Mouse (Mus musculus) limb, embryonic 14.5 days (tissue): Measurements from ENCODE around the gene Sema5a. TPM values are rescaled to one million over a fixed set of nuclear protein-coding genes. Genes with fewer than 3 reads are reported as not detected.

Source experiments
- ATAC-seq: fragments of 200-750 bp; cut with Nextera tagmentation; 2 replicates; pipeline ENCODE4 v1.8.0; 2017; ENCODE audit warnings: low read depth, moderate number of reproducible peaks, moderate TSS enrichment; ENCODE audit not compliant: low FRiP score
- DNase-seq: peaks from one replicate; pipeline ENCODE4 v3.0.0-alpha.2; 2015; ENCODE audit warnings: low spot score
- H3K27ac ChIP-seq: fragments of 300-500 bp; sonication (generic); replicated peaks from 2 replicates; pipeline ENCODE4 v1.5.1; 2014; ENCODE audit warnings: low read depth, mild to moderate bottlenecking, low read length, moderate library complexity, mixed read lengths
- H3K27me3 ChIP-seq: fragments of 300-500 bp; sonication (generic); 2 replicates; pipeline ENCODE4 v1.6.1; 2014; ENCODE audit warnings: low read length, mixed read lengths; ENCODE audit not compliant: control insufficient read depth, insufficient read depth
- H3K36me3 ChIP-seq: fragments of 300-500 bp; sonication (generic); 2 replicates; pipeline ENCODE4 v1.6.1; 2014; ENCODE audit warnings: mild to moderate bottlenecking, low read length, moderate library complexity, mixed read lengths; ENCODE audit not compliant: control insufficient read depth, insufficient read depth
- H3K4me1 ChIP-seq: fragments of 300-500 bp; sonication (generic); 2 replicates; pipeline ENCODE4 v1.6.1; 2014; ENCODE audit warnings: antibody characterized with exemption, low read length, mixed read lengths; ENCODE audit not compliant: control insufficient read depth, insufficient read depth
- H3K4me2 ChIP-seq: fragments of 300-500 bp; sonication (generic); replicated peaks from 2 replicates; pipeline ENCODE4 v1.6.1; 2014; ENCODE audit warnings: low read depth, mild to moderate bottlenecking, low read length, moderate library complexity; ENCODE audit not compliant: severe bottlenecking
- H3K4me3 ChIP-seq: fragments of 300-500 bp; sonication (generic); replicated peaks from 2 replicates; pipeline ENCODE4 v1.5.1; 2014; ENCODE audit warnings: low read length
- H3K9ac ChIP-seq: fragments of 300-500 bp; sonication (generic); 2 replicates; pipeline ENCODE4 v1.6.1; 2014; ENCODE audit warnings: mild to moderate bottlenecking, low read depth, low read length, moderate library complexity; ENCODE audit not compliant: severe bottlenecking
- H3K9me3 ChIP-seq: fragments of 300-500 bp; sonication (generic); 2 replicates; pipeline ENCODE4 v1.6.1; 2016; ENCODE audit warnings: low read length; ENCODE audit not compliant: control insufficient read depth
- POLR2A ChIP-seq: fragments of 200-500 bp; IDR thresholded peaks from 2 replicates; pipeline ENCODE4 v1.8.0; 2012; ENCODE audit warnings: inconsistent platforms, mild to moderate bottlenecking, moderate library complexity, borderline replicate concordance; ENCODE audit not compliant: insufficient read depth, insufficient read length; ENCODE audit errors: extremely low read depth
- WGBS: fragments of 180-500 bp; shearing (Covaris S2); extraction: QIAGEN DNeasy Blood & Tissue Kit; methylation state at CpG from one replicate; pipeline ENCODE4 v1.1.7; 2014; 5-methylcytosine and 5-hydroxymethylcytosine counted together
- polyA plus RNA-seq, 2 experiments: library from polyadenylated mRNA; depleted of rRNA in 1 of 2; stranded (reverse) in 1 of 2; unstranded in 1 of 2; fragments of >200 nt; fragmentation: Nextera tagmentation in 1 of 2; extraction: Ambion mirVana in 1 of 2; gene quantifications; 2 replicates each; pipeline versions ENCODE4 v1.2.1 to v1.2.3; 2012 to 2014

The Sema5a gene
- polyA plus RNA-seq, 2 experiments: 33.0 to 36.6 TPM

DNA sequence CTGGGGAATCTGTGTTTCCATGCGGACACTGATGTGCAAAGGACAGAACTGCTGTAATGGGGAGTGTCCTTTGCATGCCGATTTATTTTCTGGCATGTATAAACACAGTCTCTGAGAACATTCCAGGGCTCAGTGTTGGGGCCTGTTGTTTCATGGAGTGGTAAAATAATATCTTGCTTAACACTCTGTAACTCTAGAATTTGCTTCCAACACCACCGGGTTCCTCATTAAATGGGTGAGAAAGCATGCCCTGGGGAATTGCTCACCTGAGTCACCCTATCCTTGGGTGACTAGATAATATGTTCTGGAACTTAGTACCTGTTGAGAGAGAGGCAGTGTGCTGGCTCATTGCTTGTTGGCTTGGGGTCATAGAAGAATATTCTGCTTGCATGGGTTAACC is 135.7 kb downstream of the Sema5a start:
- Histone ChIP-seq H3K9ac (no peak overlapping the region), H3K9me3 (no peaks in the 10 kb centered on the region), H3K4me3 (no peak overlapping the region), H3K4me1 (no peaks in the 10 kb centered on the region), H3K27ac (no peak overlapping the region), H3K4me2 (no peak overlapping the region), H3K27me3 (no peaks in the 10 kb centered on the region), H3K36me3 (no peaks in the 10 kb centered on the region)
- WGBS: 56% methylated on average over 3 of the region's 3 CpGs
- no peak for ATAC-seq
- no peak for TF ChIP-seq POLR2A
- DNase-seq: no peak

DNA sequence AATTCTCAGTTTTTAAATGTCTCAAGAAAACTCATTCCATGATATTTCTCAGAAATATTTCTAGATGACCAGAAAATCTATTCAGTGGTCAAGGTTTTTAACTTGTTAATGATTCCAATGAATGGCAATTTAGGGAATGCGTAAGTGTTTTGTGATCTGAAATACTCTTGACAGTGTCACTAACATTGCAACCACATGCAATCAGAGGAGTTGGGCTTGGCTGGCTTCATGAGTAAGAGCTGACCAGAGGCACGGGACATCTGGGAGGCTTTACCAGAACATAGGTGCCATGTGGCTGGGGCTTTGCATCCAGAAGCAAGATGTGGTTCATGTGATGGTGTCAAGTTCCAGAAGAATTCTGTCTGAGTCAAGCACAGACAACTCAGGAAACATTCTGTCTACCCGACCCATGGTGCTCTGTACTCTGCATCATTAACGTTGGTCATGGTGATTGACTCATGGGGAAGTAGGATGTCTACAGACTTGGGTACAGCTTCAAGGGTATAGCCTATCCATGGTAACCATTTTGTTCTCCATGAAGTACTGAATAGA is 138.4 kb downstream of the Sema5a start:
- no peaks in the 10 kb centered on the region for H3K36me3 ChIP-seq
- H3K4me3 ChIP-seq: no peak overlapping the region
- WGBS: 74% methylated on average over 4 of the region's 4 CpGs
- no peaks in the 10 kb centered on the region for H3K9me3 ChIP-seq
- DNase-seq (no peak), ATAC-seq (no peak)
- no peak for TF ChIP-seq POLR2A
- H3K27ac ChIP-seq: no peak overlapping the region
- H3K9ac ChIP-seq: no peak overlapping the region
- no peaks in the 10 kb centered on the region for H3K4me1 ChIP-seq
- H3K4me2 ChIP-seq: no peak overlapping the region
- H3K27me3 ChIP-seq: no peaks in the 10 kb centered on the region

DNA sequence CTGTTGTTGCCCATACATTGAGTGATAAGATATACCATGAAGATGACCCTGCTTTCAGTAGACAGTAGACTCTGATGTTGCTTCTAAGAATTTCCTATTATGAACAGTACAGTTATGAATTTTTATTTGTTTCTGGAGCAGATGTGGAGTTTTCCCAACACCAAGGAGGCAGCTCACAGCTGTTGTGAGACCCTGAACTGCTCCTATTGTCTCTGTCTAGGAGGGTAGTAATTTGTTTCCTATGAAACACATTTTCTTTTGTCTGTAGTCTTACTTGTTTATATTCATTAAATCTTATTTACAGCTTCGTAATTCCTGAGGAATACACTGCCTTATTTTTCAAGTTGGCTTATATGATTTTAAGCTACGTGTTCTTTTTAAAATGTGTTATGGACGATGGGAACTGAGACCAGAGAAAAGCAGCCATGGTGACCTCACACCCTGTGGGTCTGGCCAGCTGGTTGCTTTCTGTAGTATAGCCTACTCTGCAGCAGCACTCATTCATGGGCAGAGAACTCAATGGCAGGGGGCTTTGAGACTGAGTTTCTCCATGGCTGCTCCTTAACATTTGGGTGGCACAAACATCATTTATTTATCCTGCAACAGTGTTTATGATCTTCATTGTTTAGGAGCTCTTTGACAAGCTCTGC is 151.8 kb downstream of the Sema5a start:
- Histone ChIP-seq H3K27me3 (no peaks in the 10 kb centered on the region), H3K4me2 (no peak overlapping the region), H3K27ac (no peak overlapping the region), H3K36me3 (no peaks in the 10 kb centered on the region), H3K9me3 (no peaks in the 10 kb centered on the region), H3K9ac (no peak overlapping the region), H3K4me3 (no peak overlapping the region), H3K4me1 (peaks cover 6% of the 10 kb centered on the region; the same call in 1 of the 2 replicates)
- ATAC-seq: no peak
- WGBS: 82% methylated on average over 3 of the region's 3 CpGs
- no peak for TF ChIP-seq POLR2A
- DNase-seq: no peak

DNA sequence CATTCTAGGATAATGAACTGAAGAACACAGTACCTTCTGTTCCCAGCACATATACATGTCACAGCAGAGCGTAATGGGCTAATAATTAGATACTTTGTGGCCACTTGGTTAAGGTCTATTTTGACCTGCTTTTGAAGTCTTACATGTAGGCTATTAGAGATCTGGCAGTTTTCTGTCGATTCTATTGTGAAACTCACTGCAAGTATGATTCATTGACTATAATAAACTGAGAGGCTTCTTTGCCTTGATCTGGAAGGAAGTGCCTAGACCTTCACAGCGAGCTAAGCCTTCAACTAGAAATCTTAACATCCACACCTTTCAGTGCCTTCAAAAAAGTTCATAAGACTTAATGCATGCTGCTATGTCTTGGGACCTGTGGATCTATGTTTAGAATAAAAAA is 152.5 kb downstream of the Sema5a start:
- no peak for DNase-seq
- H3K4me3 ChIP-seq: no peak overlapping the region
- H3K27ac ChIP-seq: no peak overlapping the region
- H3K9ac ChIP-seq: no peak overlapping the region
- no peak for TF ChIP-seq POLR2A
- no peaks in the 10 kb centered on the region for H3K27me3 ChIP-seq
- WGBS: 47% methylated on average over 3 of the region's 3 CpGs
- peaks cover 6% of the 10 kb centered on the region; the same call in 1 of the 2 replicates for H3K4me1 ChIP-seq
- no peaks in the 10 kb centered on the region for H3K9me3 ChIP-seq
- no peaks in the 10 kb centered on the region for H3K36me3 ChIP-seq
- H3K4me2 ChIP-seq: no peak overlapping the region
- ATAC-seq: no peak

DNA sequence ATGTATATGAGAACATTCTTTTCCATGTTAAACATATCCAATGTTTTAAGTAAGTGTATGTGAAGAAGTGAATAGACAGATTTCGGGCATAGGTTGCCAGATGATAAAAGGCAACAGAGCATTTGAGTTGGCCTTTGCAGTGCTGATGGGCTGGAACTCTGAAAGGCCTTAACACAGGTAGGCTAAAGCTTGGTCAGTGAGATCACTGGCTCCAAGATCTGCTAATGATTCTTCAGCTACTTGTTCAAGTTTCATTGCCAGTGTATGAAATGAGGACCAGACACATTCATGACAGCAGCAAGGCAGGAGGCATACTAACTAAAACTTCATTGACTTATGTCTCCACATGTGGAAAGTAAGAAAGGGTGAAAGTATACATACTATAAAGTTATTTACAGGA is 154.1 kb downstream of the Sema5a start:
- no peak overlapping the region for H3K4me2 ChIP-seq
- no peak for TF ChIP-seq POLR2A
- no peak overlapping the region for H3K9ac ChIP-seq
- WGBS: 80% methylated on average over 1 of the region's 1 CpGs
- no peak for DNase-seq
- no peak overlapping the region for H3K4me3 ChIP-seq
- no peaks in the 10 kb centered on the region for H3K36me3 ChIP-seq
- ATAC-seq: no peak
- no peaks in the 10 kb centered on the region for H3K9me3 ChIP-seq
- H3K27ac ChIP-seq: no peak overlapping the region
- no peaks in the 10 kb centered on the region for H3K27me3 ChIP-seq
- peaks cover 6% of the 10 kb centered on the region; the same call in 1 of the 2 replicates for H3K4me1 ChIP-seq
